Mouse (Mus musculus) Patski (cell line): Measurements from ENCODE around the gene AI464131. TPM values are rescaled to one million over a fixed set of nuclear protein-coding genes. Genes with fewer than 3 reads are reported as not detected.

ENCODE experiments used
- ATAC-seq: fragments of 100-300 bp; one replicate; pipeline ENCODE4 v1.8.0; 2021
- CTCF ChIA-PET: fragments of 350-600 bp; sonication (Branson Sonifier 250); formaldehyde crosslinking; loops from one replicate; lab custom pipeline; 2022; ENCODE audit warnings: inconsistent platforms; lab: Charles Lee
- POLR2A ChIA-PET: fragments of 350-600 bp; sonication (Branson Sonifier 250); formaldehyde crosslinking; loops from one replicate; lab custom pipeline; 2022; ENCODE audit warnings: antibody characterized with exemption, inconsistent platforms; lab: Charles Lee
- DNase-seq: peaks from one replicate; pipeline ENCODE4 v3.0.0-alpha.2; 2011; ENCODE audit warnings: low read depth, low spot score
- H3K27me3 ChIP-seq: fragments of 371-371 bp; one replicate; pipeline ENCODE4 v1.5.1; 2021
- CTCF ChIP-seq: fragments of 100-300 bp; IDR thresholded peaks from one replicate; pipeline ENCODE4 v1.5.1; 2021
- in situ Hi-C: fragments of 300-500 bp; cut with MboI; formaldehyde crosslinking; loops from 3 replicates; pipeline ENCODE4 v1.11.1; 2018; ENCODE audit warnings: low pct_unique_long_range_greater_than_20kb, mixed read lengths
- polyA plus RNA-seq: library from polyadenylated mRNA; unstranded; gene quantifications from one replicate; pipeline ENCODE4 v1.2.3, GENCODE M21; 2021

AI464131 gene
- polyA plus RNA-seq, 1 experiment from 2014 or later, result 6.2 TPM

GRCm38 (mm10) chr4:41507326-41507924 lies 4.5 kb upstream of the AI464131 start:
- CTCF ChIA-PET, result interaction anchor here (1.1 to 2.1 kb wide), 3 partner anchors 14 to 39 kb away, joined by 3 to 7 read pairs (median 4); no protein-coding TSS in a partner anchor
- H3K27me3 ChIP-seq, result no peaks in the 10 kb centered on the region
- POLR2A ChIA-PET, result interaction anchor here (0.6 kb wide), 2 partner anchors 12 to 36 kb away, joined by 3 to 6 read pairs; no protein-coding TSS in a partner anchor

GRCm38 (mm10) chr4:41506906-41507305 lies 4.0 kb upstream of the AI464131 start:
- H3K27me3 ChIP-seq, result no peaks in the 10 kb centered on the region
- POLR2A ChIA-PET, result interaction anchor here (0.6 kb wide), 1 partner anchor 37 kb away, joined by 6 read pairs; no protein-coding TSS in a partner anchor
- DNase-seq (no peak), ATAC-seq (no peak)
- TF ChIP-seq CTCF, result no peak
- in situ Hi-C loops, result loop anchor here (5.0 kb wide), 1 partner anchor 40 kb away; the partner anchor contains the start of gene Nudt2
- CTCF ChIA-PET, result interaction anchor here (1.5 to 2.1 kb wide), 2 partner anchors 16 to 38 kb away, joined by 4 to 7 read pairs; no protein-coding TSS in a partner anchor

More at GRCm38 (mm10) chr4:41507326-41507924, 4.5 kb upstream of the AI464131 start:
- DNase-seq (no peak), ATAC-seq (no peak)
- no peak for TF ChIP-seq CTCF
- in situ Hi-C loops, result loop anchor here (5.0 kb wide), 1 partner anchor 40 kb away; the partner anchor contains the start of gene Nudt2

- POLR2A ChIA-PET, result no interaction called here
- no peak for DNase-seq
- CTCF ChIA-PET, result no interaction called here
- H3K27me3 ChIP-seq, result no peaks in the 10 kb centered on the region
- no peak for ATAC-seq
- no peak for TF ChIP-seq CTCF
- in situ Hi-C loops, result loop anchor here (5.0 kb wide), 1 partner anchor 39 kb away; the partner anchor contains the start of gene Nudt2
Measured at GRCm38 (mm10) chr4:41506156-41506555, 3.3 kb upstream of the AI464131 start.

- in situ Hi-C loops, result loop anchor here (5.0 kb wide), 1 partner anchor 38 kb away; the partner anchor contains the start of gene Nudt2
- no peaks in the 10 kb centered on the region for H3K27me3 ChIP-seq
- ATAC-seq (no peak), DNase-seq (no peak)
- POLR2A ChIA-PET, result no interaction called here
- CTCF ChIA-PET, result interaction anchor here (1.6 to 1.7 kb wide), 2 partner anchors 17 to 37 kb away, joined by 6 read pairs; no protein-coding TSS in a partner anchor
- no peak for TF ChIP-seq CTCF
Measured at GRCm38 (mm10) chr4:41505131-41505551, 2.3 kb upstream of the AI464131 start.

- ChIA-PET POLR2A (no interaction called here), CTCF (interaction anchor here (0.9 to 1.7 kb wide), 4 partner anchors 18 to 203 kb away, joined by 3 to 6 read pairs (median 5); no protein-coding TSS in a partner anchor)
- DNase-seq (no peak), ATAC-seq (no peak)
- in situ Hi-C loops, result no loop called here
- no peaks in the 10 kb centered on the region for H3K27me3 ChIP-seq
- TF ChIP-seq CTCF, result no peak
Measured at GRCm38 (mm10) chr4:41504325-41504724, 1.4 kb upstream of the AI464131 start.

GRCm38 (mm10) chr4:41502171-41502940 lies 520 bp downstream of the AI464131 start:
- TF ChIP-seq CTCF, result no peak
- in situ Hi-C loops, result no loop called here
- DNase-seq (no peak), ATAC-seq (peak; percentile 18)
- CTCF ChIA-PET, result interaction anchor here (0.8 to 1.1 kb wide), 3 partner anchors 20 to 45 kb away, joined by 3 read pairs; no protein-coding TSS in a partner anchor
- POLR2A ChIA-PET, result no interaction called here
- H3K27me3 ChIP-seq, result no peaks in the 10 kb centered on the region

- DNase-seq (no peak), ATAC-seq (no peak)
- ChIA-PET POLR2A (interaction anchor here (0.6 kb wide), 1 partner anchor 78 kb away, joined by 5 read pairs; no protein-coding TSS in a partner anchor), CTCF (no interaction called here)
- in situ Hi-C loops, result no loop called here
- TF ChIP-seq CTCF, result no peak
- no peaks in the 10 kb centered on the region for H3K27me3 ChIP-seq
Measured at GRCm38 (mm10) chr4:41500787-41501186, 2.1 kb downstream of the AI464131 start.

- CTCF ChIA-PET, result no interaction called here
- ATAC-seq, result no peak
- in situ Hi-C loops, result no loop called here
- H3K27me3 ChIP-seq, result no peaks in the 10 kb centered on the region
- no peak for DNase-seq
- POLR2A ChIA-PET, result no interaction called here
- no peak for TF ChIP-seq CTCF
Measured at GRCm38 (mm10) chr4:41499619-41500018, 3.3 kb downstream of the AI464131 start.

GRCm38 (mm10) chr4:41498921-41499391 lies 3.9 kb downstream of the AI464131 start:
- no peaks in the 10 kb centered on the region for H3K27me3 ChIP-seq
- TF ChIP-seq CTCF, result no peak
- DNase-seq (no peak), ATAC-seq (no peak)
- POLR2A ChIA-PET, result no interaction called here
- CTCF ChIA-PET, result no interaction called here
- in situ Hi-C loops, result no loop called here
